Mouse (Mus musculus): ENCODE data around the gene Cotl1. TPM values are rescaled to one million over a fixed set of nuclear protein-coding genes. Genes with fewer than 3 reads are reported as not detected.

Gene Cotl1
- polyA plus RNA-seq, 1 experiment from 2014 or later, result 101 TPM

DNA sequence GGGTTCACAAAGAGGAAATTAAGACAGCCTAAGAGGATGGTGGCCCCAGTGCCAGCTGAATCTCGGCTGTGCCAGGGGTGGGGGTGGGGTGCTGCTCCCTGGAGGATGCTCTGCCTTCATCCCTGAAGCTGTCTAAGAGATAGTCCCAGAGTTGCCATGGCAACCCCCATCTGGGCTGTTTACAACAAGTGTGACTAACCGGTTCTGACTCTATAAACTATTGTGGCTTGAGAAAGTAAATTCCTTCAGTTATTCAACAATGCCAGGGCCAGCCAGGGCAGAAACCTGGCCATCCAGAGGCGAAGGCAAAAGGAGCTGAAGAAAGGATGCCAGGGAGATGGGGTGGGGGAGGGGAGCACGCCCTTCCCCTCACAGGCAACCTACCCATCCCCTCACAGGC is 39.2 kb downstream of the Cotl1 start:
- Histone ChIP-seq H3K4me2 (ENCODE audit: low read length) (no peak overlapping the region), H3K27ac (no peak overlapping the region), H3K36me3 (ENCODE audit: insufficient read depth, low read length) (no peaks in the 10 kb centered on the region), H3K9me3 (replicated peaks; ENCODE audit: low read length) (no peaks in the 10 kb centered on the region), H3K4me3 (replicated peaks; ENCODE audit: low read depth, low read length) (no peak overlapping the region), H3K27me3 (ENCODE audit: insufficient read depth, low read length) (no peaks in the 10 kb centered on the region), H3K9ac (ENCODE audit: low read depth, low read length) (no peak overlapping the region), H3K4me1 (replicated peaks; ENCODE audit: insufficient read depth, low read length) (peaks cover 13% of the 10 kb centered on the region)
- ATAC-seq (replicated peaks; ENCODE audit: low FRiP score, low read depth) (no peak), DNase-seq (ENCODE audit: low spot score) (no peak)
- 29% methylated on average over 4 of the region's 4 CpGs for WGBS
- no peak for TF ChIP-seq CTCF (IDR thresholded peaks at IDR 0.05; ENCODE audit: low read depth)

DNA sequence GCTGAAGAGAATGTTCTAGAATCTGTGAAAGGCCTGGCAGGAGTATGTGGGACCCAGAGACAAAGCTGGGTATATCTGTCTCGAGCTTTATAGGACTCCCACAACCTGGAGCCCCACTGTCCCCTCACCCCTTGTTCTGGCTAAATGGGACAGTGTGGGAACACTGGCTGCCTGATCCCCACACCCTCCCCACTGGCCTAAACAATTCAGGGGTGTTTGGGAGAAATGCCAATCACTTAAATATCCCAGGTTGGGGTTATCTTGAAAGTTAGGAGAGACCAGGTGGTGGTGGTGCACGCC is 41.4 kb downstream of the Cotl1 start:
- no peak overlapping the region for H3K4me3 ChIP-seq (replicated peaks; ENCODE audit: low read depth, low read length)
- no peaks in the 10 kb centered on the region for H3K27me3 ChIP-seq (ENCODE audit: insufficient read depth, low read length)
- no peak overlapping the region; the same call in 1 of the 2 replicates for H3K9ac ChIP-seq (ENCODE audit: low read depth, low read length)
- no peaks in the 10 kb centered on the region for H3K36me3 ChIP-seq (ENCODE audit: insufficient read depth, low read length)
- H3K27ac ChIP-seq, result no peak overlapping the region
- no peak for TF ChIP-seq CTCF (IDR thresholded peaks at IDR 0.05; ENCODE audit: low read depth)
- DNase-seq (ENCODE audit: low spot score), result no peak
- peak overlapping the region; percentile 42; the same call in 1 of the 2 replicates for H3K4me2 ChIP-seq (ENCODE audit: low read length)
- no peak for ATAC-seq (replicated peaks; ENCODE audit: low FRiP score, low read depth)
- no peaks in the 10 kb centered on the region for H3K9me3 ChIP-seq (replicated peaks; ENCODE audit: low read length)
- peaks cover 13% of the 10 kb centered on the region for H3K4me1 ChIP-seq (replicated peaks; ENCODE audit: insufficient read depth, low read length)
- WGBS, result 61% methylated on average over 2 of the region's 2 CpGs

DNA sequence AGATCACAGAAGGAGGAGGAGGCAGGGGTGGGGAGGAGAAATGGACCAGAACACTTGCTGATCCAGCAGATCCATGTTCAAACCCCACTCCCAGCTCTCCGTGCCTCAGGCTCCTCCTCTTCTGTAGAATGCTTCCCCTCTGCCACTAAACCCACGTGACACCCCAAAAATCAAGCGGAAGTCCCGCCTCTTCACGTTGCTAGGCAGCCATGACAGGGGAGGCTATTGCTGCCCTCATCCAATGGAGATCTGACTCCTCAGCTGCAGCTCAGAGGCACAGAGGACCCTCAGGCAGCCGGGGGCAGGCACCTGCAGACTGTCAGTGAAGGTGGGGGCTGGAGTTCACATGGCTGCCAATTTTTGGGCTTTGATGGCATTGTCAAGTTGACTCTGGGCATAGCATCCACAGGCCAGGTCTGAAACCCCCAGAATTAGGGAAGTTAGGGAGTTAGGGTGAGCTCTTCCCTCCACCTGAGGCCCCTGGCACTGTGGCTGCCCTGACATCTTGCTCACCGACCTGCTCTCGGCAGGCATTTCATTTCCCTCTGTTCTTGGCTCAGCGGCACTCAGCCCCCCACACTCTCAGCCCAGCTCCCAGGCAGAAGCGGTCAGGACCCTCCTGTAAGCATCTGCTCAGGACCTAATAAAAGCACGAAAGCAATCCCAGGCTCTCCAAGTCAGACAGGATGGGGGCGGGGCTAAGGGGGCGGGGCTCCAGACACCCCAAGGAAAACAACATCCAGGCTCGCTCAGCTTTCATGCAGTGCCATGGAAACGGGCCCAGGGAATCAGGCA is 42.0 kb downstream of the Cotl1 start:
- no peaks in the 10 kb centered on the region for H3K36me3 ChIP-seq (ENCODE audit: insufficient read depth, low read length)
- peaks cover 13% of the 10 kb centered on the region for H3K4me1 ChIP-seq (replicated peaks; ENCODE audit: insufficient read depth, low read length)
- no peak for TF ChIP-seq CTCF (IDR thresholded peaks at IDR 0.05; ENCODE audit: low read depth)
- H3K4me2 ChIP-seq (ENCODE audit: low read length), result peak overlapping the region; percentile 42
- no peak overlapping the region for H3K4me3 ChIP-seq (replicated peaks; ENCODE audit: low read depth, low read length)
- H3K27me3 ChIP-seq (ENCODE audit: insufficient read depth, low read length), result no peaks in the 10 kb centered on the region
- peak; percentile 67 for ATAC-seq (replicated peaks; ENCODE audit: low FRiP score, low read depth)
- H3K9ac ChIP-seq (ENCODE audit: low read depth, low read length), result no peak overlapping the region; the same call in 1 of the 2 replicates
- 4% methylated on average over 15 of the region's 15 CpGs for WGBS
- DNase-seq (ENCODE audit: low spot score), result peak; percentile 88
- H3K27ac ChIP-seq, result peak overlapping the region; percentile 61
- no peaks in the 10 kb centered on the region for H3K9me3 ChIP-seq (replicated peaks; ENCODE audit: low read length)

DNA sequence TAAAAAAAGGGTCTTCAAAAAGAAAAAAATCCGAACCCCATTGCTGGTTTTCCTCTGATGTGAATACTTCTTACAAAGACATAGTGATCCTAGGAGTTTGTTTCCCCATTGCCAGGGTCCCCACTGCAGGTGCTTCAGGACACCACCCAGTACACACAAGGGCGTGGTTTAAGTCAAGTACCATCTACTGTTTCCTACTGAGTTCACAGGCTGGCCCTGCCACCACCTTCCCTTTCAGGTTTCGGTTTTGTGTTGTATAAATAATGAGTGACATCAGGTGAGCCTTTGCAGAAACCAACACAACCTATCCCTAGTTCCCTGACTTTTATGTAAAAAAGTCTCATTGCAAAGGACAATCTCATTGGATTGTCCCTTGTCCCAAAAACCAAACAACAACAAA is 44.7 kb downstream of the Cotl1 start:
- Histone ChIP-seq H3K4me3 (replicated peaks; ENCODE audit: low read depth, low read length) (no peak overlapping the region), H3K27me3 (ENCODE audit: insufficient read depth, low read length) (no peaks in the 10 kb centered on the region), H3K27ac (no peak overlapping the region), H3K36me3 (ENCODE audit: insufficient read depth, low read length) (no peaks in the 10 kb centered on the region), H3K9ac (ENCODE audit: low read depth, low read length) (no peak overlapping the region), H3K4me2 (ENCODE audit: low read length) (no peak overlapping the region), H3K9me3 (replicated peaks; ENCODE audit: low read length) (no peaks in the 10 kb centered on the region), H3K4me1 (replicated peaks; ENCODE audit: insufficient read depth, low read length) (peaks cover 23% of the 10 kb centered on the region)
- ATAC-seq (replicated peaks; ENCODE audit: low FRiP score, low read depth) (no peak), DNase-seq (ENCODE audit: low spot score) (no peak)
- TF ChIP-seq CTCF (IDR thresholded peaks at IDR 0.05; ENCODE audit: low read depth), result no peak
- 88% methylated on average over 3 of the region's 3 CpGs for WGBS

DNA sequence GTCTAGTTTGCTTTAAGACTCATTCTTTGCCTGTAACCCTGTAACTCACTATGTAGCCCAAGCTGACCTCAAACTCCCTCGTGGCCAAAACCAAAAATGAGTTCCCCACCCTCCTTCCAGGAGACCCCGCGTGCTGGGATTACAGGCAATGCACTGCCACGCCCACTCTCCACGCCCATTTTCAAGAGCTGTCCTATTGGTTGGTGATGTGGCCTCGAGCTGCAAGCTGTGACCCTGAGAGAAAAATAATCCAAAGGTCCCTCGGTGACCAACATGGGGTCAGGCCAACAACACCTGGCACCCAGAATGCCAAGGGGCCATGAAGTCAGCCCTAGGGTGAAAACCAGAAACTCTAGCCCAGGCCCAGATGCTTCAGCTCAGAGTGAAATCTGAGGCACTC is 45.7 kb downstream of the Cotl1 start:
- 27% methylated on average over 7 of the region's 7 CpGs for WGBS

DNA sequence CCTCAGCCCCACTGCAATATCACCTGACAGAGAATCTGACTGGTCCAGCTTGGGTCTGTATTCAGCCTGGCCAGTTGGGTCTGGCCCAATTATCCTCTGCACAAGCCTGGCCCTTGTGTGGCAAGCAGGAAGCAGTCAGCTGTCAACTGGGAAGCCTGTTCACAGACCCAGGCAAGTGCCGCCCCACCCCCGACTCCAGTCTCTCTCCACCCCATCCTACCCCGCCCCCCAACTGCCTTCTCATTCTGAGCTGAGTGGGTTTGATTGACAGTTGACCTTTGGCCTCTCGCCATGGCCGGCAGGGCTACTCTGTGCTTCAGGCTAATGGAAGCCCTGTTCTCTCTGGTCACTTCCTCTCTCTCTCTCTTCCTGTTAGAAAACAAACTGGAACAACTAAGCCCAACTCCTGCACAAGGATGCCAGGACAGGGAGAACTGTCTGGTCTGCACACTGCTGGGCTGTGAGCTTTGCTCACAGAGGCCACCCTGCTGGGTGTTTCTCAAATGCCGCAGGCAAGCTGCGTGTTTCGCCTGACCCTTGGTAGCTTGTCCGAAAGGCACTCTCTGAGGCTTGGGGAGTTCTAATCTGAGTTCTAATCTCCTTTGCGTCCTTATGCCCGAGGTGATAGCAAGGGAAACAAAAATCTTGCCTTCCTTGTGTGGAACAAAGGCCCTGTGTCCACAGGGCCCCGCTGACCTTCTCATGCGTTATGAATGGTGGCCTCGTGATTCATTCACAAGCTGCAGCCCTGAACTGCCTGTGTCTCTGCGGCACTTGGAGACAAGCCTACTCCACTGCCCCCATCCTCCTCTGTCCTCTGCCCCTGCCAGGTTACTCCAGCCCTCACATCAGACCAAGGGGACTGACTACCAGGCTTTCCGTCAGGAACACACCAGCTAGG is 48.3 kb downstream of the Cotl1 start:
- Histone ChIP-seq H3K27me3 (ENCODE audit: insufficient read depth, low read length) (no peaks in the 10 kb centered on the region), H3K27ac (peak overlapping the region; percentile 47; the same call in 1 of the 2 replicates), H3K9ac (ENCODE audit: low read depth, low read length) (no peak overlapping the region), H3K4me1 (replicated peaks; ENCODE audit: insufficient read depth, low read length) (0 out of 2 replicates have a peak, but pooled peaks cover 10% of the 10 kb centered on the region), H3K36me3 (ENCODE audit: insufficient read depth, low read length) (no peaks in the 10 kb centered on the region), H3K4me3 (replicated peaks; ENCODE audit: low read depth, low read length) (no peak overlapping the region), H3K9me3 (replicated peaks; ENCODE audit: low read length) (no peaks in the 10 kb centered on the region), H3K4me2 (ENCODE audit: low read length) (no peak overlapping the region)
- 31% methylated on average over 16 of the region's 16 CpGs for WGBS
- DNase-seq (ENCODE audit: low spot score), result peak; percentile 41
- ATAC-seq (replicated peaks; ENCODE audit: low FRiP score, low read depth), result peak; percentile 47
- no peak for TF ChIP-seq CTCF (IDR thresholded peaks at IDR 0.05; ENCODE audit: low read depth)

More for the DNA sequence above, 45.7 kb downstream of the Cotl1 start:
- H3K36me3 ChIP-seq (ENCODE audit: insufficient read depth, low read length), result no peaks in the 10 kb centered on the region
- DNase-seq (ENCODE audit: low spot score) (no peak), ATAC-seq (replicated peaks; ENCODE audit: low FRiP score, low read depth) (no peak)
- peaks cover 23% of the 10 kb centered on the region for H3K4me1 ChIP-seq (replicated peaks; ENCODE audit: insufficient read depth, low read length)
- TF ChIP-seq CTCF (IDR thresholded peaks at IDR 0.05; ENCODE audit: low read depth), result no peak
- no peak overlapping the region for H3K9ac ChIP-seq (ENCODE audit: low read depth, low read length)
- H3K9me3 ChIP-seq (replicated peaks; ENCODE audit: low read length), result no peaks in the 10 kb centered on the region
- H3K4me2 ChIP-seq (ENCODE audit: low read length), result no peak overlapping the region
- H3K27ac ChIP-seq, result no peak overlapping the region
- H3K27me3 ChIP-seq (ENCODE audit: insufficient read depth, low read length), result no peaks in the 10 kb centered on the region
- H3K4me3 ChIP-seq (replicated peaks; ENCODE audit: low read depth, low read length), result no peak overlapping the region
